15 mouse cellular contexts compared by ENCODE assay signal in genomic region chr2:75618712-75619111, GRCm38 (mm10). TPM values are rescaled to one million over a fixed set of nuclear protein-coding genes. Genes with fewer than 3 reads are reported as not detected.
A peak's percentile ranks its signal among the peaks of the same experiment; 100 is the strongest.
DNase-seq lines count a peak whose midpoint lies in the region; ATAC-seq lines count a peak whose summit lies in the region.
"Had no signal": no experiment of that assay in that cellular context is flagged by ENCODE, and none has a peak within 500 bp of the region (broad histone marks: within the 10 kb centered on the region; RNA-seq: fewer than 3 reads in every experiment).

No protein-coding gene starts in this region.

- H3K4me3 ChIP-seq in heart, embryonic 16.5 days (ENCODE audit: low read length): no peak overlapping the region
- H3K4me3 ChIP-seq in lung, embryonic 15.5 days: no peak overlapping the region
- no peak overlapping the region for H3K4me3 ChIP-seq in intestine, embryonic 15.5 days (replicated peaks)
- H3K4me3 ChIP-seq in stomach, embryonic 16.5 days (replicated peaks; ENCODE audit: low read length): no peak overlapping the region
- H3K4me3 ChIP-seq: forebrain, embryonic 12.5 days; hindbrain, embryonic 12.5 days had no signal

- H3K4me1 ChIP-seq in heart, embryonic 16.5 days (ENCODE audit: control insufficient read depth, insufficient read depth, low read length): no peaks in the 10 kb centered on the region
- peaks cover 13% of the 10 kb centered on the region for H3K4me1 ChIP-seq in lung, embryonic 15.5 days
- peaks cover under 1% of the 10 kb centered on the region; the same call in 1 of the 2 replicates for H3K4me1 ChIP-seq in intestine, embryonic 15.5 days (replicated peaks)
- peaks cover 6% of the 10 kb centered on the region for H3K4me1 ChIP-seq in stomach, embryonic 16.5 days (ENCODE audit: control insufficient read depth, insufficient read depth, low read length)
- H3K4me1 ChIP-seq: forebrain, embryonic 12.5 days; hindbrain, embryonic 12.5 days had no signal

- 60% methylated on average over 6 of the region's 6 CpGs for WGBS in heart, embryonic 16.5 days
- 31% methylated on average over 6 of the region's 6 CpGs for WGBS in lung, embryonic 15.5 days
- 41% methylated on average over 6 of the region's 6 CpGs for WGBS in intestine, embryonic 15.5 days
- WGBS in stomach, embryonic 16.5 days: 38% methylated on average over 6 of the region's 6 CpGs

- H3K4me2 ChIP-seq in heart, embryonic 16.5 days (ENCODE audit: low read depth, low read length): no peak overlapping the region
- no peak overlapping the region for H3K4me2 ChIP-seq in lung, embryonic 15.5 days
- H3K4me2 ChIP-seq in intestine, embryonic 15.5 days (replicated peaks): no peak overlapping the region
- no peak overlapping the region for H3K4me2 ChIP-seq in stomach, embryonic 16.5 days (ENCODE audit: low read depth, low read length)
- H3K4me2 ChIP-seq: forebrain, embryonic 12.5 days; hindbrain, embryonic 12.5 days had no signal

- H3K9me3 ChIP-seq in heart, embryonic 16.5 days (replicated peaks; ENCODE audit: control insufficient read depth, low read length): no peaks in the 10 kb centered on the region
- no peaks in the 10 kb centered on the region for H3K9me3 ChIP-seq in lung, embryonic 15.5 days
- H3K9me3 ChIP-seq in intestine, embryonic 15.5 days: no peaks in the 10 kb centered on the region
- H3K9me3 ChIP-seq in stomach, embryonic 16.5 days (replicated peaks; ENCODE audit: control insufficient read depth, low read length): no peaks in the 10 kb centered on the region
- H3K9me3 ChIP-seq: forebrain, embryonic 12.5 days; hindbrain, embryonic 12.5 days had no signal

- peak overlapping the region; percentile 13; the same call in 1 of the 2 replicates for H3K27ac ChIP-seq in heart, embryonic 16.5 days (ENCODE audit: low read length)
- peak overlapping the region; percentile 60 for H3K27ac ChIP-seq in lung, embryonic 15.5 days
- H3K27ac ChIP-seq in intestine, embryonic 15.5 days: peak overlapping the region; percentile 22; the same call in 1 of the 2 replicates
- peak overlapping the region; percentile 71 for H3K27ac ChIP-seq in stomach, embryonic 16.5 days (ENCODE audit: low read length)
- H3K27ac ChIP-seq: forebrain, embryonic 12.5 days; hindbrain, embryonic 12.5 days; macrophage had no signal

- no peak overlapping the region for H3K9ac ChIP-seq in heart, embryonic 16.5 days (ENCODE audit: low read length)
- H3K9ac ChIP-seq in lung, embryonic 15.5 days: no peak overlapping the region
- no peak overlapping the region for H3K9ac ChIP-seq in intestine, embryonic 15.5 days
- peak overlapping the region; percentile 30; the same call in 1 of the 2 replicates for H3K9ac ChIP-seq in stomach, embryonic 16.5 days (ENCODE audit: low read length)
- H3K9ac ChIP-seq: forebrain, embryonic 12.5 days; hindbrain, embryonic 12.5 days had no signal

- H3K27me3 ChIP-seq in heart, embryonic 16.5 days (ENCODE audit: control insufficient read depth, insufficient read depth, low read length): no peaks in the 10 kb centered on the region
- no peaks in the 10 kb centered on the region for H3K27me3 ChIP-seq in lung, embryonic 15.5 days
- H3K27me3 ChIP-seq in intestine, embryonic 15.5 days (replicated peaks): no peaks in the 10 kb centered on the region
- H3K27me3 ChIP-seq in stomach, embryonic 16.5 days (ENCODE audit: control insufficient read depth, insufficient read depth, low read length): no peaks in the 10 kb centered on the region
- H3K27me3 ChIP-seq: hindbrain, embryonic 12.5 days had no signal

- DNase-seq in heart, postnatal 25 days (ENCODE audit: low spot score): no peak
- no peak for DNase-seq in lung, postnatal 14 days
- no peak for DNase-seq in Muller cell, postnatal 12 days (ENCODE audit: inconsistent ontology term)
- DNase-seq: adrenal gland, adult 8-10 months; cerebellum, postnatal 10 days; kidney, adult 2 months; left cerebral cortex, postnatal 4 days; midbrain, embryonic 14.5 days had no signal

- no peak for ATAC-seq in heart, embryonic 16.5 days (replicated peaks; ENCODE audit: extremely low read depth, insufficient read depth, low FRiP score)
- peak; percentile 74; the same call in 1 of the 2 replicates for ATAC-seq in lung, embryonic 15.5 days (ENCODE audit: borderline replicate concordance, extremely low read depth, low FRiP score, low TSS enrichment)
- 0 out of 2 replicates have a peak, but pooled peaks have one; percentile 38 for ATAC-seq in intestine, embryonic 15.5 days
- no peak for ATAC-seq in stomach, embryonic 16.5 days (ENCODE audit: insufficient read depth, low FRiP score)

- intact Hi-C loops in heart, postnatal 25 days (cut with DNase I): no loop called here

- H3K36me3 ChIP-seq in heart, embryonic 16.5 days (ENCODE audit: control insufficient read depth, insufficient read depth): no peaks in the 10 kb centered on the region
- H3K36me3 ChIP-seq in lung, embryonic 15.5 days: no peaks in the 10 kb centered on the region
- no peaks in the 10 kb centered on the region for H3K36me3 ChIP-seq in intestine, embryonic 15.5 days
- no peaks in the 10 kb centered on the region for H3K36me3 ChIP-seq in stomach, embryonic 16.5 days (ENCODE audit: control insufficient read depth, insufficient read depth, low read length)
- H3K36me3 ChIP-seq: forebrain, embryonic 12.5 days; hindbrain, embryonic 12.5 days had no signal

RNA-seq across cellular contexts. Expression of gene Hnrnpa3, which starts 40.3 kb away (rescaled TPM):
- polyA plus RNA-seq in heart, embryonic 16.5 days (2015; fragmentation: Nextera tagmentation; extraction: Ambion mirVana): 139 and 182 TPM in 2 replicates
- total RNA-seq in heart, postnatal 25 days (2021): 100 to 1,000 TPM; 159 to 193 TPM
- polyA plus RNA-seq in lung, embryonic 15.5 days (2015; fragmentation: Nextera tagmentation; extraction: Ambion mirVana): 378 and 410 TPM in 2 replicates
- polyA plus RNA-seq in intestine, embryonic 15.5 days (2015; fragmentation: Nextera tagmentation; extraction: Ambion mirVana): 280 and 299 TPM in 2 replicates
- polyA plus RNA-seq in stomach, embryonic 16.5 days (2015; fragmentation: Nextera tagmentation; extraction: Ambion mirVana): 194 and 260 TPM in 2 replicates

Comparison
In these comparisons a context has a peak if more than half of its experiments do, and no peak if none do; other contexts are left out.
1. ATAC-seq: peak in lung, embryonic 15.5 days (single experiment) and intestine, embryonic 15.5 days (single experiment); none in heart, embryonic 16.5 days (single experiment) and stomach, embryonic 16.5 days (single experiment).
2. H3K27ac ChIP-seq: peak in every context shown above with its lines; median percentile 71 in stomach, embryonic 16.5 days; 60 in lung, embryonic 15.5 days; 22 in intestine, embryonic 15.5 days; 13 in heart, embryonic 16.5 days.